Mouse (Mus musculus) forebrain, embryonic 15.5 days (tissue): ENCODE measurements around the gene Arhgap1. TPM values are rescaled to one million over a fixed set of nuclear protein-coding genes. Genes with fewer than 3 reads are reported as not detected.

Source experiments
- ATAC-seq: fragments of 200-750 bp; cut with Nextera tagmentation; replicated peaks from 2 replicates; pipeline ENCODE4 v1.8.0; 2017; ENCODE audit warnings: mild to moderate bottlenecking, moderate TSS enrichment, moderate library complexity
- H3K27ac ChIP-seq: fragments of 300-500 bp; sonication (generic); replicated peaks from 2 replicates; pipeline ENCODE4 v1.5.1; 2015; ENCODE audit warnings: mild to moderate bottlenecking, inconsistent platforms
- H3K27me3 ChIP-seq: fragments of 300-500 bp; sonication (generic); 2 replicates; pipeline ENCODE4 v1.6.1; 2015; ENCODE audit warnings: inconsistent platforms
- H3K36me3 ChIP-seq: fragments of 300-500 bp; sonication (generic); 2 replicates; pipeline ENCODE4 v1.6.1; 2015; ENCODE audit warnings: mild to moderate bottlenecking, inconsistent platforms
- H3K4me1 ChIP-seq: fragments of 300-500 bp; sonication (generic); 2 replicates; pipeline ENCODE4 v1.6.1; 2015; ENCODE audit warnings: inconsistent platforms
- H3K4me2 ChIP-seq: fragments of 300-500 bp; sonication (generic); replicated peaks from 2 replicates; pipeline ENCODE4 v1.6.1; 2015; ENCODE audit warnings: mild to moderate bottlenecking, inconsistent platforms
- H3K4me3 ChIP-seq: fragments of 300-500 bp; sonication (generic); 2 replicates; pipeline ENCODE4 v1.5.1; 2015; ENCODE audit warnings: mild to moderate bottlenecking, inconsistent platforms
- H3K9ac ChIP-seq: fragments of 300-500 bp; sonication (generic); replicated peaks from 2 replicates; pipeline ENCODE4 v1.6.1; 2015; ENCODE audit warnings: mild to moderate bottlenecking, inconsistent platforms
- H3K9me3 ChIP-seq: fragments of 300-500 bp; sonication (generic); 2 replicates; pipeline ENCODE4 v1.6.1; 2016; ENCODE audit warnings: inconsistent platforms
- WGBS: fragments of 180-500 bp; shearing (Covaris S2); methylation state at CpG from one replicate; pipeline ENCODE4 v1.1.7; 2015; ENCODE audit warnings: mixed read lengths; 5-methylcytosine and 5-hydroxymethylcytosine counted together
- polyA plus RNA-seq: library from polyadenylated mRNA; unstranded; fragments of >200 nt; fragmentation: Nextera tagmentation; extraction: Ambion mirVana; gene quantifications from 2 replicates; pipeline ENCODE4 v1.2.1, GENCODE M21; 2015

The Arhgap1 gene
- polyA plus RNA-seq, 1 experiment from 2014 or later = 92.7 TPM

DNA sequence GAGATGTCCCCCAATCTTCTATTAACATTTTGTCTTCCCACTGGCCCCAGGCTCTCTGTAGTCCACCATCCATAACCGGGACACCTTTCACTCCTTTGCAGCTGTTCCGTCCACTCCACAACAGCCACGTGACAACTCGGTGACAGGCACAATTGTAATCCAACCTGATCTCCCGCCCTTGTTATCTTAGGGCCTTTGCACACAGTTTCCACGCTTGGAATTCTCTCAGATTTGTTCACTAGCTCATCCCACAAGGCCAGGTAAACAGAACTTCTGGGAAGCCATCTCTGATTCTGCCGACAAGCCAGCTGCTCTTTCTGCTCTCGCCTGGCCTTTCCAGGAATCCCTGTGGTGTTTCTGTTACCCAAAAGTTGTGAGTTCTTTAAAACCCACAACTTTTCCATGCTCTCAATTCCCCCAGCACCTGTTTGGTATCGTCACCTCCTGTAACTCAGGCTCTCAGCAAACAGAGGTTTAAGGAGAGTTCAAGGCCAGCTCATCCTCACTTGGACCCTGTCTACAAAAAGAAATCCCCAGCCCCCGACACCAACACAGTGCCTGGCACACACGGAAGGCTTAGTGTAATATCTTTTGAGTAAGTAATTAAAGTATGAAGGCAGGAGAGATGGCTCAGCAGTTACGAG, 16.2 kb upstream of the Arhgap1 start:
- H3K27me3 ChIP-seq = no peaks in the 10 kb centered on the region
- 84% methylated on average over 12 of the region's 12 CpGs for WGBS
- no peaks in the 10 kb centered on the region for H3K9me3 ChIP-seq
- H3K4me3 ChIP-seq = no peak overlapping the region
- ATAC-seq = no peak
- no peak overlapping the region for H3K27ac ChIP-seq
- H3K36me3 ChIP-seq = no peaks in the 10 kb centered on the region
- H3K4me2 ChIP-seq = no peak overlapping the region
- H3K4me1 ChIP-seq = no peaks in the 10 kb centered on the region
- H3K9ac ChIP-seq = no peak overlapping the region

GRCm38 (mm10) chr2:91634841-91635240, 14.8 kb upstream of the Arhgap1 start:
- WGBS = 83% methylated on average over 9 of the region's 9 CpGs

DNA sequence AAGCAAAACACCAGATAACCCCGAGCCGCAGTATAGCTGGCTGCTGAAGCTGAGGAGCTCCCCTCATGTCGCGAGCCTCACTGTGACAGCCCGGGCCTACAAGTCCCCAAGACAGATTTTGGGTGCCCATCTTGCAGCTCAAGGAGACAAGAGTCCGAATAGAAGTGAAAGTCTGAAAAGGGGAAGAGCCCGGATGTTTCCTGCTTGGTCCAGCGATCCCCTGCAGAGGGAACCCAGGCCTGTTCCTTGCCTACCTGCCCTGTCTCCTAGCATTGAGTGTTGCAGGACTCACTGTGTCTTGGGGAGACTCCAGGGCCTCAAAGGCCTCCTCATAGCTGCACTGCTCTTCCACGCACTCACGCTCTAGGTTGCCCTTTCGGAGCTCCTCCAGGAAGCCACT, 14.2 kb upstream of the Arhgap1 start:
- Histone ChIP-seq H3K4me1 (no peaks in the 10 kb centered on the region), H3K9me3 (no peaks in the 10 kb centered on the region), H3K27me3 (no peaks in the 10 kb centered on the region), H3K27ac (no peak overlapping the region), H3K4me3 (no peak overlapping the region), H3K36me3 (no peaks in the 10 kb centered on the region), H3K4me2 (no peak overlapping the region), H3K9ac (no peak overlapping the region)
- ATAC-seq = no peak
- WGBS = 88% methylated on average over 11 of the region's 11 CpGs

More at GRCm38 (mm10) chr2:91634841-91635240, 14.8 kb upstream of the Arhgap1 start:
- H3K9me3 ChIP-seq = no peaks in the 10 kb centered on the region
- no peak overlapping the region for H3K9ac ChIP-seq
- H3K4me2 ChIP-seq = no peak overlapping the region
- H3K27me3 ChIP-seq = no peaks in the 10 kb centered on the region
- H3K4me1 ChIP-seq = no peaks in the 10 kb centered on the region
- H3K27ac ChIP-seq = no peak overlapping the region
- no peak for ATAC-seq
- H3K4me3 ChIP-seq = no peak overlapping the region
- no peaks in the 10 kb centered on the region for H3K36me3 ChIP-seq

DNA sequence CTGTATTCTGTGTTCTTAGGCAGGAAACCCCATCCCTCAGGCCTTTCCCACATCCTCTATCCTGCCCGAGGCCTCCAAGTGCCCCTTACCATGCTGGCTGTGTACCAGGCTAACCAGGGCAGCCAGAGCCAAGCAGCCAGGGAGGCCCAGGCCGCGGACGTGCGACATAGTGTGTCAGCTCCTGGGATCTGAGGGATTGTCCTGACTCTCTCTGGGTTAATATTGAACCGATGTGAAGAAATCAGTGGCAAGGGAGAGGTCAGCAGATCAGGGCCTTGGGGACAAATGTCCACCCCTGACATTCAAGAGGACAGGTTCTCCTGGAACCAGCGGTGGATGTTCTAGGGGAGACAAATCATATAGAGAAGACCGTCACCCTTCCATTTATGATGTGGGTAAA, 13.4 kb upstream of the Arhgap1 start, which contains the start of gene F2:
Gene F2 (minus strand): TSS at position 186 of the 400 bp plus-strand sequence.
- Histone ChIP-seq H3K9ac (no peak within 1 kb of the TSS), H3K27me3 (no peaks in the 10 kb centered on the region), H3K4me3 (no peak within 1 kb of the TSS), H3K36me3 (peaks cover 2% of the 10 kb centered on the region; the same call in 1 of the 2 replicates), H3K9me3 (no peaks in the 10 kb centered on the region), H3K4me1 (no peaks in the 10 kb centered on the region), H3K4me2 (no peak within 1 kb of the TSS), H3K27ac (no peak within 1 kb of the TSS)
- no peak for ATAC-seq
- 96% methylated on average over 8 of the region's 8 CpGs for WGBS

- Histone ChIP-seq H3K4me2 (no peak overlapping the region), H3K9ac (no peak overlapping the region), H3K36me3 (peaks cover 3% of the 10 kb centered on the region; the same call in 1 of the 2 replicates), H3K27ac (no peak overlapping the region), H3K9me3 (no peaks in the 10 kb centered on the region), H3K27me3 (no peaks in the 10 kb centered on the region), H3K4me3 (no peak overlapping the region), H3K4me1 (no peaks in the 10 kb centered on the region)
- WGBS = 84% methylated on average over 5 of the region's 5 CpGs
- ATAC-seq = no peak
These were observed 12.8 kb upstream of the Arhgap1 start for GRCm38 (mm10) chr2:91636727-91637338.

GRCm38 (mm10) chr2:91638931-91639330, 10.7 kb upstream of the Arhgap1 start:
- WGBS = 84% methylated on average over 6 of the region's 6 CpGs
- Histone ChIP-seq H3K4me1 (no peaks in the 10 kb centered on the region), H3K9ac (no peak overlapping the region), H3K36me3 (peaks cover 6% of the 10 kb centered on the region; the same call in 1 of the 2 replicates), H3K27ac (no peak overlapping the region), H3K4me3 (no peak overlapping the region), H3K4me2 (no peak overlapping the region), H3K27me3 (no peaks in the 10 kb centered on the region), H3K9me3 (no peaks in the 10 kb centered on the region)
- ATAC-seq = no peak

- WGBS = 91% methylated on average over 2 of the region's 2 CpGs
- H3K36me3 ChIP-seq = peaks cover 45% of the 10 kb centered on the region
These were observed 6.7 kb upstream of the Arhgap1 start for GRCm38 (mm10) chr2:91642825-91643415.

GRCm38 (mm10) chr2:91644021-91644420, 5.6 kb upstream of the Arhgap1 start:
- Histone ChIP-seq H3K36me3 (peaks cover 47% of the 10 kb centered on the region), H3K4me2 (no peak overlapping the region), H3K27me3 (no peaks in the 10 kb centered on the region), H3K9me3 (no peaks in the 10 kb centered on the region), H3K4me1 (peaks cover 13% of the 10 kb centered on the region), H3K9ac (no peak overlapping the region), H3K4me3 (no peak overlapping the region), H3K27ac (no peak overlapping the region)
- ATAC-seq = no peak
- 95% methylated on average over 11 of the region's 11 CpGs for WGBS

More at GRCm38 (mm10) chr2:91642825-91643415, 6.7 kb upstream of the Arhgap1 start:
- no peaks in the 10 kb centered on the region for H3K27me3 ChIP-seq
- no peak overlapping the region for H3K4me2 ChIP-seq
- no peak for ATAC-seq
- no peak overlapping the region for H3K4me3 ChIP-seq
- no peaks in the 10 kb centered on the region for H3K9me3 ChIP-seq
- 0 out of 2 replicates have a peak, but pooled peaks cover 2% of the 10 kb centered on the region for H3K4me1 ChIP-seq
- no peak overlapping the region for H3K27ac ChIP-seq
- H3K9ac ChIP-seq = no peak overlapping the region

DNA sequence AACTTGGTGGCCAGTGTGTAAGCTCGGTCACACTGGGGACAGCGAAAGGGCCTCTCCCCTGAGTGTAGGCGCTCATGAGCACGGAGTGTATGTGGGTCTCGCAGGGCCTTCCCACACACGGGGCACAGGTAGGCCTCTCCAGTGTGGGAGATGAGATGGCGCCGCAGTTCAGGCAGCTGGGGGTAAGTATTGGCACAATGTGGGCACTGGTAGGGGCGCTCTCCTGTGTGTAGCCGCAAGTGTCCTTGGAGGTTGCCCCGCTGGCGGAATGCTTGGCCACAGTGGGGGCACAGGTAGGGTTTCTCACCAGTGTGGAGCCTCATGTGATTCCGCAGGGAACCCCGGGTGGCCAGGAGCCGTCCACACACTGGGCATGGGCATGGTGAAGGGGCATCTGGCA, 4.3 kb upstream of the Arhgap1 start:
- 98% methylated on average over 15 of the region's 15 CpGs for WGBS
- H3K27ac ChIP-seq = no peak overlapping the region
- no peaks in the 10 kb centered on the region for H3K9me3 ChIP-seq
- peaks cover 15% of the 10 kb centered on the region for H3K4me1 ChIP-seq
- no peak overlapping the region for H3K4me2 ChIP-seq
- H3K36me3 ChIP-seq = peaks cover 47% of the 10 kb centered on the region
- no peaks in the 10 kb centered on the region for H3K27me3 ChIP-seq
- no peak overlapping the region for H3K4me3 ChIP-seq
- ATAC-seq = no peak
- H3K9ac ChIP-seq = no peak overlapping the region

GRCm38 (mm10) chr2:91645811-91646210, 3.8 kb upstream of the Arhgap1 start:
- no peaks in the 10 kb centered on the region for H3K27me3 ChIP-seq
- H3K9ac ChIP-seq = no peak overlapping the region
- no peak overlapping the region for H3K4me3 ChIP-seq
- no peaks in the 10 kb centered on the region for H3K9me3 ChIP-seq
- no peak overlapping the region for H3K4me2 ChIP-seq
- 94% methylated on average over 11 of the region's 11 CpGs for WGBS
- H3K27ac ChIP-seq = no peak overlapping the region
- no peak for ATAC-seq
- peaks cover 19% of the 10 kb centered on the region for H3K4me1 ChIP-seq
- H3K36me3 ChIP-seq = peaks cover 47% of the 10 kb centered on the region

DNA sequence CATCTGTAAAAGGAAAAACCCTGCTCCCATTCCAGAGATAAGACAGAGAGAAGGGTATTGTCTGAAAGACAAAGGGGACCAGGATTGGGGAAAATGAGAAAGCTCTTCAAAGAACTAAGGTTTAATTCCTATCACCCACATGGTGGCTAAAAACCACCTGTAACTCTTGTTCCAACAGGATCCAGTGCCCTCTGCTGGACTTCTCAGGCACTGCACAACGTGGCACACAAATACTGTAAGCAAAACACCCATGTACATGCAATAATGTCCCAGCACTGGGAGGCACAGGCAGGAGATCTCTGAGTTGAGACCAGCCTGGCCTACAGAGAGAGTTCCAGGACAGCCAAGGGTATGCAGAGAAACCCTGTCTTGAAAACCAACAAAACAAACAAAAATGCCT, 2.9 kb upstream of the Arhgap1 start:
- no peak overlapping the region for H3K4me2 ChIP-seq
- no peak overlapping the region for H3K9ac ChIP-seq
- no peak for ATAC-seq
- H3K9me3 ChIP-seq = no peaks in the 10 kb centered on the region
- peaks cover 44% of the 10 kb centered on the region for H3K36me3 ChIP-seq
- WGBS = 31% methylated on average over 1 of the region's 1 CpGs
- no peak overlapping the region for H3K4me3 ChIP-seq
- H3K27me3 ChIP-seq = no peaks in the 10 kb centered on the region
- H3K27ac ChIP-seq = no peak overlapping the region
- peaks cover 24% of the 10 kb centered on the region for H3K4me1 ChIP-seq

DNA sequence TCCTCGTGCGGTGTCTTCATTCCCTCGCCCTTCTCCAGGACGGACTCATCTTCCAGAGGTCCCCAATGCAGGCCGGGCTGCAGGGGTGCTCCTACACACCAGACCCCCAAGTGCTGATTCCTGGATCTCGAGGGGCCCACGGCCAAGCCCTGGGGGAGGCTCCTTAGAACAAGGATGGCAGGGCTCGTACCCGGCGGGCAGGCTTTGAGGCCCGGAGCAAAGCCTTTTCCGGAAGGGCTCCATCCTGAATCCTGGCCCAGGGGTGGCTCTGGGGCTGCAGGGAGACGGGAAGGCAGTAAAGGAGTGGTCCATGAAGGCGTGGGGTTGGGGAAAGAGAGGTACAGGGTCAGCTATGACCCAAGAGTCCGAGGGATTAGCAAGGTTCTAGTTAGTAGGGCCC, 508 bp upstream of the Arhgap1 start:
- 2% methylated on average over 15 of the region's 15 CpGs for WGBS
- Histone ChIP-seq H3K4me2 (peak overlapping the region; percentile 99), H3K36me3 (peaks cover 40% of the 10 kb centered on the region), H3K4me3 (peak overlapping the region; percentile 82), H3K9ac (peak overlapping the region; percentile 89), H3K27me3 (no peaks in the 10 kb centered on the region), H3K27ac (peak overlapping the region; percentile 91; the same call in 1 of the 2 replicates), H3K4me1 (peaks cover 29% of the 10 kb centered on the region), H3K9me3 (no peaks in the 10 kb centered on the region)
- no peak; the same call in 1 of the 2 replicates for ATAC-seq
